Mouse (Mus musculus) limb, embryonic 13.5 days (tissue): ENCODE measurements around the gene Rdh5. TPM values are rescaled to one million over a fixed set of nuclear protein-coding genes. Genes with fewer than 3 reads are reported as not detected.

Experiments used
- ATAC-seq: fragments of 200-750 bp; cut with Nextera tagmentation; 2 replicates; pipeline ENCODE4 v1.8.0; 2017; ENCODE audit warnings: low read depth, moderate number of reproducible peaks, moderate TSS enrichment; ENCODE audit not compliant: low FRiP score
- H3K27ac ChIP-seq: fragments of 300-500 bp; sonication (generic); 2 replicates; pipeline ENCODE4 v1.5.1; 2015; ENCODE audit warnings: inconsistent platforms, mild to moderate bottlenecking, moderate library complexity
- H3K27me3 ChIP-seq: fragments of 300-500 bp; sonication (generic); 2 replicates; pipeline ENCODE4 v1.6.1; 2015; ENCODE audit warnings: mild to moderate bottlenecking, inconsistent platforms
- H3K36me3 ChIP-seq: fragments of 300-500 bp; sonication (generic); 2 replicates; pipeline ENCODE4 v1.6.1; 2015; ENCODE audit warnings: inconsistent platforms, mild to moderate bottlenecking, moderate library complexity
- H3K4me1 ChIP-seq: fragments of 300-500 bp; sonication (generic); 2 replicates; pipeline ENCODE4 v1.6.1; 2015; ENCODE audit warnings: inconsistent platforms
- H3K4me2 ChIP-seq: fragments of 300-500 bp; sonication (generic); replicated peaks from 2 replicates; pipeline ENCODE4 v1.6.1; 2015; ENCODE audit warnings: inconsistent platforms, mild to moderate bottlenecking, moderate library complexity
- H3K4me3 ChIP-seq: fragments of 300-500 bp; sonication (generic); 2 replicates; pipeline ENCODE4 v1.5.1; 2015; ENCODE audit warnings: moderate library complexity, mild to moderate bottlenecking, inconsistent platforms
- H3K9ac ChIP-seq: fragments of 300-500 bp; sonication (generic); 2 replicates; pipeline ENCODE4 v1.6.1; 2015; ENCODE audit warnings: mild to moderate bottlenecking, inconsistent platforms
- H3K9me3 ChIP-seq: fragments of 300-500 bp; sonication (generic); 2 replicates; pipeline ENCODE4 v1.6.1; 2016; ENCODE audit warnings: inconsistent platforms
- WGBS: fragments of 180-500 bp; shearing (Covaris S2); methylation state at CpG from one replicate; pipeline ENCODE4 v1.1.7; 2015; 5-methylcytosine and 5-hydroxymethylcytosine counted together
- polyA plus RNA-seq: library from polyadenylated mRNA; unstranded; fragments of >200 nt; fragmentation: Nextera tagmentation; extraction: Ambion mirVana; gene quantifications from 2 replicates; pipeline ENCODE4 v1.2.1, GENCODE M21; 2015

The Rdh5 gene
- polyA plus RNA-seq, 1 experiment from 2014 or later, result 12.2 TPM

- peak overlapping the region; percentile 90 for H3K4me3 ChIP-seq
- peak overlapping the region; percentile 88 for H3K27ac ChIP-seq
- under 1% methylated on average over 42 of the region's 42 CpGs for WGBS
Measured at GRCm38 (mm10) chr10:128923013-128923691, 464 bp upstream of the Rdh5 start.

DNA sequence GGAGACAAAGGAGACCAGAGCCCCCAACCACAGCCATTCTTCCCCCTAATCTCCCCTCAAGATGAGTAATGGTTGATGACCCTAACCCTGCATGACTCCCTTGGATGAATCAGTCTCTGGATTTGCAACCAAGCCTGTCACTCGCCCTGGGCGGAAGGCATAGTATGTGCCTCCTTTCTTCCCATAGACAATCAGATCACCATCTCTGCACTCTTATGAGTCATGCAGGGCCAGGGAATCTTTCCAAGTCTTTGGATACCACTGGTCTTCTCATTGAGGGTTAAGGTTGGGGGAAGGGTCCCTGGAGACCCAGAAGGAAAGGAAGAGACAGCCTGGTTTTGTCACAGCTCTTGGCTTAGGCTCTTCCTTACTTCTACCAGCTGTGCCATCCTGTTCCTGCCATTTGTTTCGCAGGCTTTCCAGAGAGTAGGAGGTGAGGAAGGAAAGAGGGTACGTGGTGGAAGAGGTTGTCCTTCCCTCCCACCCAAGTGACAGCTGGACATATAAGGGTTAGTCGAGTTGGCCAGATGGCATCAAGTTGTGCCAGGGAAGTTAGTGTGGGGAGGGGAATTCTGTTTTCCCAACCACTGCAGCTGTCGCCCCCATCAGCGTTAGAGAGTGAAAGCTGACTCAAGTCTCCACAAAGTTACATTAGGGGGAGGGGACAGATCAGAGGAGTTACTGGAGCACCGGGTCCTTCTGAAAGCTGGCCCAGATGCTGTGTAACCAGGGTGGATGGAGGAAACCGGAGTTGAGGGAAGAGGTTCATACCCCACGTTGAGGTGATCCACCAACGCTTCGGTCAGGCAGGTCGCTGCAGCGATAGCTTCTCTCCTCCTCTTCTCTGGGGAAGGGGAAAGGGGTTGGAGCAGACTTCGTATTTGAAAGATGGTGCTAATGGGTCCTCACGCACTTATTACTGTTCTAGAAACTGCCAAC lies 536 bp downstream of the Rdh5 start:
- Histone ChIP-seq H3K27ac (no peak overlapping the region), H3K9ac (peak overlapping the region; percentile 78)
- no peak for ATAC-seq

More at GRCm38 (mm10) chr10:128923013-128923691, 464 bp upstream of the Rdh5 start:
- H3K4me2 ChIP-seq, result peak overlapping the region; percentile 79
- H3K4me1 ChIP-seq, result peaks cover 39% of the 10 kb centered on the region
- peak overlapping the region; percentile 78 for H3K9ac ChIP-seq
- no peaks in the 10 kb centered on the region for H3K9me3 ChIP-seq
- H3K36me3 ChIP-seq, result peaks cover 11% of the 10 kb centered on the region
- peaks cover 7% of the 10 kb centered on the region for H3K27me3 ChIP-seq
- peak; percentile 91 for ATAC-seq

DNA sequence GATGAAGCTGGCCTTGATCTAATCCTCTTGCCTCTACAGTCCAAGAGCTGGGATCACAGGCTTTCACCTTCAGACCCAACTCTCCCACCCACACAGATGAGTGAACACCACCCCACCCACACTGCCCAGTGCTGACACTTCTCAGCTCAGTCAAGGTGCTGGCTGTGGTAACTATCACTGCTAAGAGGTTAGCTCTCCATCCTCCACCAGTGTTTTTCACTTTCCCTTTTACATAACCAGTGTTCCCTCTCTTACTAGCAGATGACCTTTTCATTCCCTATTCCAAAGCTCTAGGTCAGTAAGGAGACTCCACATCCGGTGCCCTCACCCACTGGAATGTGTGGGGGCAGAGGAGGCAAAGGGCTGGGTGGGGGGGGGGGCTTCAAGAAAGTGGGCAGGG lies 1.4 kb downstream of the Rdh5 start:
- 63% methylated on average over 1 of the region's 1 CpGs for WGBS
- Histone ChIP-seq H3K4me3 (no peak overlapping the region), H3K36me3 (peaks cover 30% of the 10 kb centered on the region), H3K4me1 (peaks cover 39% of the 10 kb centered on the region), H3K27me3 (no peaks in the 10 kb centered on the region), H3K9ac (no peak overlapping the region), H3K4me2 (0 out of 2 replicates have a peak overlapping the region, but pooled peaks have one; percentile 79), H3K9me3 (no peaks in the 10 kb centered on the region), H3K27ac (peak overlapping the region; percentile 52; the same call in 1 of the 2 replicates)
- no peak for ATAC-seq

More for the DNA sequence above, 536 bp downstream of the Rdh5 start:
- no peaks in the 10 kb centered on the region for H3K9me3 ChIP-seq
- WGBS, result 69% methylated on average over 16 of the region's 16 CpGs
- H3K4me1 ChIP-seq, result peaks cover 39% of the 10 kb centered on the region
- H3K36me3 ChIP-seq, result peaks cover 21% of the 10 kb centered on the region
- H3K4me2 ChIP-seq, result peak overlapping the region; percentile 79
- H3K27me3 ChIP-seq, result no peaks in the 10 kb centered on the region
- H3K4me3 ChIP-seq, result peak overlapping the region; percentile 90

DNA sequence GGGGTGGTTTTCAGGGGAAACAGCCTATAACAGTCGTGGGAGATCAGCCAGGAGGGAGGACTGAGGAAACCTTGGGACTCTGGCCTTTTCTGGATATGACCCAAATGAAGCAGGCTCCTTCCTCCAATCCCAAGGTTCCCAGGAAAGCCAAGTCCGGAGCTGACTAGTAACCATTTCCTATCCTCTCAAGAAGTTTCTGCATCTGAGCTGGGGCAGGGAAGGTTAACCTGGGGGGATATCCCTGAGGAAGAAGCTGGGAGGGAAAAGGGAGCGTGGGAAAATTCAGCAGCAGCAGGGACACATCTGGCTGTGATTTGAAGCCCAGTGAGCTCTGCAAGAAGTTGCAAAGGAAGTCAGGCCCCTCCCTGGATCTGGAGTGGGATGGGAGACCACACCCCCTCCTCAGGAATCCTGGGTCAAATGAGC lies 1.9 kb downstream of the Rdh5 start:
- H3K4me1 ChIP-seq, result peaks cover 39% of the 10 kb centered on the region
- no peaks in the 10 kb centered on the region for H3K27me3 ChIP-seq
- H3K4me3 ChIP-seq, result no peak overlapping the region
- peak overlapping the region; percentile 52 for H3K27ac ChIP-seq
- no peak overlapping the region for H3K9ac ChIP-seq
- H3K36me3 ChIP-seq, result peaks cover 34% of the 10 kb centered on the region
- ATAC-seq, result no peak
- 0 out of 2 replicates have a peak overlapping the region, but pooled peaks have one; percentile 4 for H3K4me2 ChIP-seq
- no peaks in the 10 kb centered on the region for H3K9me3 ChIP-seq
- 48% methylated on average over 3 of the region's 3 CpGs for WGBS

DNA sequence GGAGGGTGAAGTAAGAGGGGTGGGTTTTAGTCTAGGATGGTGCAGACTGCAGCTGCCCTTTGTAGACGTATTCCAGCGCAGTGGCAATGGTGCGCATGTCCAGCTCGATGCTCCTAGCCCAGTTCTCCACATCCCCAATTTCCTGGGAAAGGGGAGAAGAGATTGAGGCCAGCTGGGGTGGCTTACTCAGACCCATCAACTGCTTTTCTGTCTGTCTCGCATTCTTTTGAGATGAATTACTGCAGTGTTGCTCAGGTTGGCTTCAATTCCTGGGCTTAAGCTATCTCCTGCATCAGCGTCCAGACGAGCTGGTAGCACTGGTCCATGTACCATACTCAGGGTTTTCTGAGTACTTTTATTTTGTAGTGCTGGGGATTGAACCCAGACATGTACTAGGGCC lies 2.7 kb downstream of the Rdh5 start:
- 81% methylated on average over 7 of the region's 7 CpGs for WGBS
- no peaks in the 10 kb centered on the region for H3K27me3 ChIP-seq

DNA sequence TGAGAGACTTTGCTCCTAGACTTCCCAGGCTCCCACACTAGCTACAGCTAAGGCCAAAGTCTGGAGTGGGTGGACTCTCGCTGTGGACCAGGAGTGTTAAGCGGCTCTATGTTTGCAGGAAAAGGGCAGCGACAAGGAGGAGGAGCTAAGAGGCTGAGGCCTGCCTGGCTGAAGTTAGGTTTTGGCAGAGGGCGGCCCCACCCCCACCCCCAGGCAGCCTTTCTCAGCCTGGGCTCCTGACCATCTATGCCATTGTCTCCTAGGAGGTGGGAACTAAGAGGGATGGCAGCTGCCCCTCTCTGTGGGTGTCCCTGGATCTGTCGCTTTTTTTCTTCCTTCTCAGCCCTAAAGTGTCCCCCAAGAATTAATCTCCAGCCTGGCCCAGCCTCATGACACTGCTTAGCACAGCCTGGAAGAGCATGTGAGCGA lies 3.5 kb downstream of the Rdh5 start:
- Histone ChIP-seq H3K36me3 (peaks cover 49% of the 10 kb centered on the region), H3K4me1 (peaks cover 39% of the 10 kb centered on the region), H3K4me3 (no peak overlapping the region), H3K4me2 (no peak overlapping the region), H3K27me3 (no peaks in the 10 kb centered on the region), H3K9me3 (no peaks in the 10 kb centered on the region), H3K27ac (peak overlapping the region; percentile 17; the same call in 1 of the 2 replicates), H3K9ac (no peak overlapping the region; the same call in 1 of the 2 replicates)
- 28% methylated on average over 6 of the region's 6 CpGs for WGBS
- ATAC-seq, result no peak

More for the DNA sequence above, 2.7 kb downstream of the Rdh5 start:
- H3K9ac ChIP-seq, result no peak overlapping the region
- H3K4me3 ChIP-seq, result no peak overlapping the region
- peaks cover 39% of the 10 kb centered on the region for H3K4me1 ChIP-seq
- no peak overlapping the region for H3K4me2 ChIP-seq
- H3K27ac ChIP-seq, result peak overlapping the region; percentile 17; the same call in 1 of the 2 replicates
- H3K36me3 ChIP-seq, result peaks cover 42% of the 10 kb centered on the region
- no peaks in the 10 kb centered on the region for H3K9me3 ChIP-seq
- no peak for ATAC-seq

GRCm38 (mm10) chr10:128918246-128918645 lies 4.4 kb downstream of the Rdh5 start:
- Histone ChIP-seq H3K9ac (no peak overlapping the region), H3K9me3 (no peaks in the 10 kb centered on the region), H3K27ac (peak overlapping the region; percentile 35; the same call in 1 of the 2 replicates), H3K4me2 (no peak overlapping the region), H3K4me3 (no peak overlapping the region), H3K27me3 (no peaks in the 10 kb centered on the region), H3K4me1 (peaks cover 37% of the 10 kb centered on the region), H3K36me3 (peaks cover 59% of the 10 kb centered on the region)
- no peak for ATAC-seq
- 77% methylated on average over 7 of the region's 7 CpGs for WGBS

- no peak overlapping the region for H3K27ac ChIP-seq
- no peak overlapping the region for H3K9ac ChIP-seq
- peaks cover 66% of the 10 kb centered on the region for H3K36me3 ChIP-seq
- no peaks in the 10 kb centered on the region for H3K27me3 ChIP-seq
- H3K4me2 ChIP-seq, result no peak overlapping the region
- H3K4me3 ChIP-seq, result no peak overlapping the region
- peaks cover 40% of the 10 kb centered on the region for H3K4me1 ChIP-seq
- no peak for ATAC-seq
- WGBS, result 87% methylated on average over 6 of the region's 6 CpGs
- no peaks in the 10 kb centered on the region for H3K9me3 ChIP-seq
Measured at GRCm38 (mm10) chr10:128917400-128917799, 5.3 kb downstream of the Rdh5 start.

DNA sequence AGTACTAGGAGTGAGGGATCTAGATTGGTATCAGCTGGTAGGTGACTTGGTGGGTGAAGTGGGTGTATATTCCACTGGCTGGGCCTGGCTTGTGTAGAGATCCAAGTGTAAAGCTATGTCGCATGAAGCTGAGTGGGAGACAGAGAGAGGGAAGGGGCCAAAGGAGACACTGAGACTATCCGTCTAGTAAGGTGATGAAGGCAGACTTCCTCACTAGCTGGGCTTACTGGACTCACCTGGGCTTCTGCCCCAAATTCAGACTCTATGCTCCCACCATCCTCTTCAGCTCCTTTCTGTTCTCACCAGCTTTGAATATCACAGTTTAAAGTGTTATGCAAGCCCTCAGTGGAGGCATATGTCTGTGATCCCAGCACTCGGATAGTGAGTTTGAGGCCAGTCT lies 6.0 kb downstream of the Rdh5 start:
- Histone ChIP-seq H3K9ac (no peak overlapping the region), H3K9me3 (no peaks in the 10 kb centered on the region), H3K36me3 (peaks cover 73% of the 10 kb centered on the region), H3K27me3 (no peaks in the 10 kb centered on the region), H3K4me1 (peaks cover 40% of the 10 kb centered on the region), H3K4me3 (no peak overlapping the region), H3K27ac (no peak overlapping the region), H3K4me2 (no peak overlapping the region)
- WGBS, result 93% methylated on average over 3 of the region's 3 CpGs
- no peak for ATAC-seq

DNA sequence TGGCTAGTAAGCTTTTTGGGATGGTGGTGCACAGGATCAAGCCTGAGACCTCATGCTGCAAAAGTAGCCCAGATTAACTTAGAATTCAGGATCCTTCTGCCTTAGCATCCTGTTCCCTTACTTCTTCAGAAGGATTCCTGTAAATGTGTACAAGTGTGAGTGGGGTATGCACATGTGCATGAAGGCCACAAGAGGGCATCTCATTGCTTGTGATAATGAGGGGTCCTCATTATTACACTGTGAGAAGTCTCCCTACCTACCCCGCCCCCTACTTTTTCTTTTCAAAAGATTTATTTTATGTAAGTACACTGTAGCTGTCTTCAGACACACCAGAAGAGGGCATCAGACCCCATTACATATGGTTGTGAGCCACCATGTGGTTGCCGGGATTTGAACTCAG lies 7.1 kb downstream of the Rdh5 start:
- WGBS, result 83% methylated on average over 2 of the region's 2 CpGs
- peaks cover 40% of the 10 kb centered on the region for H3K4me1 ChIP-seq
- no peak overlapping the region for H3K4me2 ChIP-seq
- no peak overlapping the region for H3K4me3 ChIP-seq
- H3K9me3 ChIP-seq, result no peaks in the 10 kb centered on the region
- ATAC-seq, result no peak
- peaks cover 79% of the 10 kb centered on the region for H3K36me3 ChIP-seq
- H3K27ac ChIP-seq, result no peak overlapping the region
- no peak overlapping the region for H3K9ac ChIP-seq
- H3K27me3 ChIP-seq, result no peaks in the 10 kb centered on the region

GRCm38 (mm10) chr10:128913696-128914095 lies 9.0 kb downstream of the Rdh5 start:
- Histone ChIP-seq H3K27ac (no peak overlapping the region), H3K36me3 (peaks cover 72% of the 10 kb centered on the region)
- no peak for ATAC-seq

DNA sequence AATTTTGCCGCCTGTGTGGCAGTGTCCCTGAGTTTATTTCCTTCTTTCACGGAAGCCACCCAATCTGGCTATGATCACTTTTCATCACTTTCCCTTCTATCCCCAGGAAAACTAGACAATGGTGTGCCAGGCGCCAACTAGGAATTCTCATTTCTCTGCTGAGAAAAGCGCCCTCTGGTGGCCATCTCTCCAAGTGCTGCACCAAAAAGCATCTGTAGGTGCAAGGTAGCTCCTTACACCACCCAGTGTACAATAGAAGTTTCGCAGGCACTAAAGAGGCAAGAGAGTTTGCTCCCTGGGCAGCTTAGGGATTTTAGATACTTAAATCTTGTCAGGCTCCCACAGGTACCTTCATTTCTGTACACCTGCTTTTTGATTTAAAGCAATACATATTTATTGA lies 9.5 kb downstream of the Rdh5 start:
- 7% methylated on average over 5 of the region's 5 CpGs for WGBS
- H3K36me3 ChIP-seq, result peaks cover 69% of the 10 kb centered on the region
- peaks cover 38% of the 10 kb centered on the region for H3K4me1 ChIP-seq
- no peaks in the 10 kb centered on the region for H3K9me3 ChIP-seq
- H3K4me3 ChIP-seq, result no peak overlapping the region
- no peaks in the 10 kb centered on the region for H3K27me3 ChIP-seq
- ATAC-seq, result no peak
- no peak overlapping the region for H3K9ac ChIP-seq
- H3K4me2 ChIP-seq, result no peak overlapping the region; the same call in none of the 2 replicates
- H3K27ac ChIP-seq, result peak overlapping the region; percentile 49; the same call in 1 of the 2 replicates

More at GRCm38 (mm10) chr10:128913696-128914095, 9.0 kb downstream of the Rdh5 start:
- Histone ChIP-seq H3K4me2 (no peak overlapping the region; the same call in 1 of the 2 replicates), H3K27me3 (no peaks in the 10 kb centered on the region), H3K9ac (no peak overlapping the region), H3K9me3 (no peaks in the 10 kb centered on the region), H3K4me3 (no peak overlapping the region), H3K4me1 (peaks cover 38% of the 10 kb centered on the region)
- 92% methylated on average over 12 of the region's 12 CpGs for WGBS
